Mouse (Mus musculus) intestine, embryonic 14.5 days (tissue): Measurements from ENCODE around the gene Ice2. TPM values are rescaled to one million over a fixed set of nuclear protein-coding genes. Genes with fewer than 3 reads are reported as not detected.

ENCODE experiments used
- ATAC-seq: fragments of 200-750 bp; cut with Nextera tagmentation; replicated peaks from 2 replicates; pipeline ENCODE4 v1.8.0; 2017; ENCODE audit warnings: low read depth, moderate number of reproducible peaks, moderate TSS enrichment, moderate library complexity; ENCODE audit not compliant: low FRiP score, low TSS enrichment
- DNase-seq: peaks from one replicate; pipeline ENCODE4 v3.0.0-alpha.2; 2018; ENCODE audit warnings: low spot score
- H3K27ac ChIP-seq: fragments of 300-500 bp; sonication (generic); 2 replicates; pipeline ENCODE4 v1.5.1; 2014; ENCODE audit warnings: low read depth, mild to moderate bottlenecking, control low read depth
- H3K27me3 ChIP-seq: fragments of 300-500 bp; sonication (generic); replicated peaks from 2 replicates; pipeline ENCODE4 v1.6.1; 2014; ENCODE audit warnings: low read length, control low read depth; ENCODE audit not compliant: control insufficient read depth, insufficient read depth
- H3K36me3 ChIP-seq: fragments of 300-500 bp; sonication (generic); 2 replicates; pipeline ENCODE4 v1.6.1; 2014; ENCODE audit warnings: low read length, control low read depth; ENCODE audit not compliant: control insufficient read depth, insufficient read depth
- H3K4me1 ChIP-seq: fragments of 300-500 bp; sonication (generic); replicated peaks from 2 replicates; pipeline ENCODE4 v1.6.1; 2014; ENCODE audit warnings: low read length, control low read depth, mixed read lengths; ENCODE audit not compliant: control insufficient read depth, insufficient read depth
- H3K4me2 ChIP-seq: fragments of 300-500 bp; sonication (generic); 2 replicates; pipeline ENCODE4 v1.6.1; 2014; ENCODE audit warnings: low read length
- H3K4me3 ChIP-seq: fragments of 300-500 bp; sonication (generic); 2 replicates; pipeline ENCODE4 v1.5.1; 2014; ENCODE audit warnings: low read depth, low read length, control low read depth, mixed read lengths
- H3K9ac ChIP-seq: fragments of 300-500 bp; sonication (generic); 2 replicates; pipeline ENCODE4 v1.6.1; 2014; ENCODE audit warnings: mild to moderate bottlenecking, low read length
- H3K9me3 ChIP-seq: fragments of 300-500 bp; sonication (generic); 2 replicates; pipeline ENCODE4 v1.6.1; 2016; ENCODE audit warnings: low read length, control low read depth; ENCODE audit not compliant: control insufficient read depth
- WGBS: fragments of 180-500 bp; shearing (Covaris S2); extraction: QIAGEN DNeasy Blood & Tissue Kit; methylation state at CpG from one replicate; pipeline ENCODE4 v1.1.7; 2014; 5-methylcytosine and 5-hydroxymethylcytosine counted together
- polyA plus RNA-seq: library from polyadenylated mRNA; unstranded; fragments of >200 nt; fragmentation: Nextera tagmentation; extraction: Ambion mirVana; gene quantifications from 2 replicates; pipeline ENCODE4 v1.2.1, GENCODE M21; 2014

The Ice2 gene
- polyA plus RNA-seq, 1 experiment from 2014 or later = 17.4 TPM

DNA sequence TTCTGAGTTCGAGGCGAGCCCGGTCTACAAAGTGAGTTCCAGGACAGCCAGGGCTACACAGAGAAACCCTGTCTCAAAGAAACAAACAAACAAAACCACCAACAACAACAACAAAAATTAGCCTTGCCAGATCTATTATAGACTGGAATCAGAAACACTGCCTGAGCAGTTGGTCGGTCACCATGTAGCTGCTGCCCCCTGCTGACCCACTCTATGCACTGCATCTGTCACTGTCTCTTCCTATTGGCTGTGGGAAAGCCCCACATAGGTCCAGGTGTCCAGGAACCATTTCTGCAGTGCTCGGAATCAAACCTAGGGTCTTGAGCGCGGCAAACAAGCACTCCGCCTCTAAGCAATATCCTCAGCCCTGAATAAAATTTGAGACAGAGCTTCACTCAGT is 29.6 kb upstream of the Ice2 start:
- H3K4me2 ChIP-seq = no peak overlapping the region
- H3K9me3 ChIP-seq = no peaks in the 10 kb centered on the region
- 0 out of 2 replicates have a peak, but pooled peaks cover 2% of the 10 kb centered on the region for H3K36me3 ChIP-seq
- ATAC-seq = no peak
- no peaks in the 10 kb centered on the region for H3K4me1 ChIP-seq
- no peaks in the 10 kb centered on the region for H3K27me3 ChIP-seq
- peak; percentile 78 for DNase-seq
- 79% methylated on average over 8 of the region's 8 CpGs for WGBS
- no peak overlapping the region for H3K9ac ChIP-seq
- H3K4me3 ChIP-seq = no peak overlapping the region
- H3K27ac ChIP-seq = no peak overlapping the region

DNA sequence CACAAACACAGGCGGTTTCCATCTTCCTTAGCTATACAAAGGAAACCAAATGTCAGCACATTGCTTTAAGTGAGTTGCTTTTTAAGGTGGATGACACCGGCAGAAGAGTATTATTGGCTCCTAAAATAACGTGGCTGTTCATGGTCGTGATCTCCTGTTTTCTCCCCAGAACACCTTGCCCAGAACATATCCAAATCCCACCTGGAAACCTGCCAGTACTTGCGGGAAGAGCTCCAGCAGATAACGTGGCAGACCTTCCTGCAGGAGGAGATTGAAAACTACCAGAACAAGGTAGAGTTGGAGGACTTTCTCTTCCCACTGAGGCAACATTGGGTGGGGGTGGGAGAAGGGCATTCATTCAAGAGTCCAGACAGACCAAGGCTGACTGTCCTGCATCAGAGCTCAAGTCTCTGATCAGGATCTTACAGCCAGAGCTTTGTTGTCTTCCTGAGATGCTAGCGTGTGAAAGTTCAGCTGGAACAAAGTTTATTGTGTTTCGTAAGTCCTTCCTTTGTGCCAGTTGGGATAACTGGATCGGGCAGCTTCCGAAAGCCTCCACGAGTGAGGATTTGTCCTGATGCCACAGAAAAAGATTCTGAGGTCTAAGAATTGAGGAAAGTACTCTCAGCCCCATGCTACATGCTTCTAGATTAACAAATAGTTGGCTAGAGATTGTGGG is 26.5 kb upstream of the Ice2 start:
- DNase-seq = peak; percentile 46
- Histone ChIP-seq H3K36me3 (no peaks in the 10 kb centered on the region), H3K27me3 (no peaks in the 10 kb centered on the region), H3K4me2 (no peak overlapping the region), H3K4me3 (no peak overlapping the region), H3K27ac (no peak overlapping the region), H3K9ac (no peak overlapping the region), H3K9me3 (no peaks in the 10 kb centered on the region), H3K4me1 (no peaks in the 10 kb centered on the region)
- no peak for ATAC-seq
- 70% methylated on average over 11 of the region's 11 CpGs for WGBS

DNA sequence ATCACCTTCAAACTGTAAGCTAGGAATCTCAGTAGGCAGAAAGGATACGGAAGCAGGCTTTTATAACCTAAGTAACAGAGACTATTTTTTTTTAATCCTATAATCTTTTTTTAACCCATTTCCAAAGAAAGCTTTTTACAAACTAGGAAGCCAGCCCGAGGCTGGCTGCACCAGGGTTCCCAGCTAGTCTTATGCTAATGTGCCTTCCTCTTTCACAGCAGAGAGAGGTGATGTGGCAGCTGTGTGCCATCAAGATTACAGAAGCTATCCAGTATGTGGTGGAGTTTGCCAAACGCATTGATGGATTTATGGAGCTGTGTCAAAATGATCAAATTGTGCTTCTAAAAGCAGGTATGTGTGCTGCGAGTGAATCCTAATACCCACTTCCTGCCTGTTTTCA is 24.8 kb upstream of the Ice2 start:
- DNase-seq = peak; percentile 29
- 0 out of 2 replicates have a peak, but pooled peaks cover 4% of the 10 kb centered on the region for H3K36me3 ChIP-seq
- H3K27me3 ChIP-seq = no peaks in the 10 kb centered on the region
- H3K4me3 ChIP-seq = no peak overlapping the region
- H3K9me3 ChIP-seq = no peaks in the 10 kb centered on the region
- no peak for ATAC-seq
- H3K27ac ChIP-seq = no peak overlapping the region
- no peak overlapping the region for H3K9ac ChIP-seq
- H3K4me1 ChIP-seq = no peaks in the 10 kb centered on the region
- 50% methylated on average over 4 of the region's 4 CpGs for WGBS
- no peak overlapping the region for H3K4me2 ChIP-seq

DNA sequence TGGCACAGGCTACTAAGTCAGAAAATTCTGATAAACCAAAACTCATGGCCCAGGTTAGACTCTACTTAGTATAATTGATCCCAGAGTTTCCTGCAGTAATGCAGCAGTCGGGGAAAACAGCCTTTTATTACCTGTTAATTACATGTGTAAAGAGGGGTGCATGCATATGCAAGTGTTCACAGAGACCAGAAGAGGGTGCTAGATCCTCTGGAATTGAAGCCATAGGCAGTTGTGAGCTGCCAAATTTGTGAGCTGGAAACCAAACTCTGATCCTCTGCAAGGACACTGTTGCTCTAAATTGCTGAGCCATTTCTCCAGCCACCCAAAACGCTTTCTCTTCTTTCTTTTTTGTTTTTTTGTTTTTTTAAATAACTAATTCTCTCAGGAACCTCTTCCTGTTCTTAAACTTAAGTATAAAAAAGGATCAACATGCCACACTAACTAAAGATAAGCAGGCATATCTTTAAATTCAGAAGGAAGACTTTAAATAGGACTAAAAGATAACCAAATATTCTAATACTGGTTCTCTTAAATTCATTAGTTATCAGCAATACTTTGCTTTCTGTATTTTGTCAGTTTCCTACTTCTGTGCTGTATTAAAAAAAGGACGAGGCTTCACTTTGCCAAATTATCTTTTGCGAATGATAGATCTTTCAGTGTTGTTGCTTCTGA is 20.6 kb upstream of the Ice2 start:
- Histone ChIP-seq H3K4me1 (no peaks in the 10 kb centered on the region), H3K27me3 (no peaks in the 10 kb centered on the region), H3K9me3 (no peaks in the 10 kb centered on the region), H3K9ac (no peak overlapping the region), H3K27ac (no peak overlapping the region), H3K4me2 (no peak overlapping the region), H3K36me3 (0 out of 2 replicates have a peak, but pooled peaks cover 9% of the 10 kb centered on the region), H3K4me3 (no peak overlapping the region)
- ATAC-seq (no peak), DNase-seq (no peak)
- whole genome bisulfite sequencing = 82% methylated on average over 4 of the region's 4 CpGs

DNA sequence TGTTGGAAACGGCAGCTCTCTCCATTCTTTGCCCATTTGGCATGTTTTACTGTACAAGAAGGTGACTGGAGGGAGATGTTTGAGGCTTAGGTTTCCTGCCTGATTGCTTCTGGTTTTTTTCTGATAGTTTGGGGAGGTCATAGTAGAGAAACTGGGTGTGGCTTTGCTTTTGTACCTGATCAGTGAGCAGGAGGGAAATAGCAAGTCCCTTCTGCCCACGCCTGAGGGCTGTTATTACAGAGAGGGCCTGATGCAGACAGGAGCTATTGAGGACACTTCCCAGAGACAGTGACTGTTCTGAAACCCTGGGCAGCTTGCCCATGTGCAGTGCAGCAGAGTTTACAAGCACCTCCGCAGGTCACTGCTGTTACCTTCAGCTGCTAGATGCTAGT is 20.1 kb upstream of the Ice2 start:
- Histone ChIP-seq H3K9me3 (no peaks in the 10 kb centered on the region), H3K27ac (no peak overlapping the region), H3K9ac (no peak overlapping the region), H3K4me3 (no peak overlapping the region), H3K36me3 (0 out of 2 replicates have a peak, but pooled peaks cover 9% of the 10 kb centered on the region), H3K27me3 (no peaks in the 10 kb centered on the region), H3K4me1 (no peaks in the 10 kb centered on the region), H3K4me2 (no peak overlapping the region)
- 75% methylated on average over 3 of the region's 3 CpGs for WGBS
- ATAC-seq (no peak), DNase-seq (no peak)

DNA sequence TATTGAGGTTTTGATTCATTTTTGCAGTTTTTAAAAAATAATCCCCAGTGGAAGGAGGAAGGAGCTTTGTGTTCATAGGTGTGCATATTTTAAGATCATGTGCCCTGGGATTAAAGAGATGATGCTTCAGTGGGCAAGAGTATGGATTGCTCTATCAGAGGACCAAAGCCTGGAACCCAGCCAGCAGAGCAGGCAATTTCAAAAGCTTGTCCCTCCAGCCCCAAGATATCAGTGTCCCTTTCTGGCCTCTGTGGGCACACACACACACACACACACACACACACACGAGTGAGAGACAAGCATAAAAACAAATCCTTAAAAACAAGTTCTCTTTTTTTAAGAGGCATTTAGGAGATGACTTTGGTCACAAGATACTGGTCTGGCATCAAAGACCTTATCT is 17.2 kb upstream of the Ice2 start:
- Histone ChIP-seq H3K36me3 (0 out of 2 replicates have a peak, but pooled peaks cover 9% of the 10 kb centered on the region), H3K27ac (no peak overlapping the region), H3K4me3 (no peak overlapping the region), H3K27me3 (no peaks in the 10 kb centered on the region), H3K9ac (no peak overlapping the region), H3K4me2 (no peak overlapping the region), H3K9me3 (no peaks in the 10 kb centered on the region), H3K4me1 (no peaks in the 10 kb centered on the region)
- no peak for DNase-seq
- WGBS = 73% methylated on average over 1 of the region's 1 CpGs
- no peak for ATAC-seq

DNA sequence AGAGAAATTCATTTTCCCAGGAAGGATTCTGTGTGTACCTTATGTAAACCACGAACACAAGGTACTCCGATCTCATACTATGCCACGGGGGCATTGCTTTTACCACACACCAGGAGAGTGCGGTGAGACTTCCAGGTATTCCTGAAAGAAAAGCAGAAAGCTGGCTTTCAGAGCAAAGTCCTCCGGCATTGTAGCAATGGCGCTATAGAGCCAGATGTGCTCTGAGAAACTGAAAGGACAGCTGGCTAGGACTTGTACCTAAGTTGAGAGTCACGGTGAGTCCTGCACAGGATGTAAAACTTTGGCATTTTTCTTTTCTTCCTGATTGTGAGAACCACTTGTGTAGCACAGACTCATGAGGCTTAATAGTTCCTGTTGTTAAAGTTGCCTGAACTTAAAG is 16.0 kb upstream of the Ice2 start:
- no peak overlapping the region for H3K9ac ChIP-seq
- H3K27me3 ChIP-seq = no peaks in the 10 kb centered on the region
- H3K4me1 ChIP-seq = no peaks in the 10 kb centered on the region
- ATAC-seq (no peak), DNase-seq (no peak)
- no peaks in the 10 kb centered on the region for H3K9me3 ChIP-seq
- H3K4me3 ChIP-seq = no peak overlapping the region
- WGBS = 59% methylated on average over 7 of the region's 7 CpGs
- no peak overlapping the region for H3K4me2 ChIP-seq
- H3K27ac ChIP-seq = no peak overlapping the region
- H3K36me3 ChIP-seq = 0 out of 2 replicates have a peak, but pooled peaks cover 8% of the 10 kb centered on the region

DNA sequence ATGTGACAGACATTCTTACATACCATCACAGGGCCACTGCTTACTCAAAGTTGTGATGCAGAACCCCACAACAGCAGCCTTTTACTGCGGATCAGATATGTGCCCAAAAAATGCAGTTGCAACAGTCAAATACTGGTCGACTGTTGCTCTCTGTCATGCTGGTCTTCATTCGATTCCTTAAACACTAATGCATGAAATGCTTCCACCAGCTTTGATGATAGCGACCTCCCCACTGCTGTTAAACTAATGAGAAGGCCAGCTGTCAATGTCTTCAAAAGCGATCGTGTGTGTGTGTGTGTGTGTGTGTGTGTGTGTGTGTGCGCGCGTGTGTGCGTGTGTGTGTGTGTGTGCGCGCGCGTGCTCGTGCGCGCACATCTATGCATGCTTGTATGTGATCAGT is 13.2 kb upstream of the Ice2 start:
- Histone ChIP-seq H3K4me3 (no peak overlapping the region), H3K9ac (no peak overlapping the region), H3K9me3 (no peaks in the 10 kb centered on the region), H3K4me1 (no peaks in the 10 kb centered on the region), H3K27me3 (no peaks in the 10 kb centered on the region), H3K36me3 (no peaks in the 10 kb centered on the region), H3K4me2 (no peak overlapping the region), H3K27ac (no peak overlapping the region)
- DNase-seq = no peak
- ATAC-seq = no peak
- WGBS = 90% methylated on average over 17 of the region's 17 CpGs

DNA sequence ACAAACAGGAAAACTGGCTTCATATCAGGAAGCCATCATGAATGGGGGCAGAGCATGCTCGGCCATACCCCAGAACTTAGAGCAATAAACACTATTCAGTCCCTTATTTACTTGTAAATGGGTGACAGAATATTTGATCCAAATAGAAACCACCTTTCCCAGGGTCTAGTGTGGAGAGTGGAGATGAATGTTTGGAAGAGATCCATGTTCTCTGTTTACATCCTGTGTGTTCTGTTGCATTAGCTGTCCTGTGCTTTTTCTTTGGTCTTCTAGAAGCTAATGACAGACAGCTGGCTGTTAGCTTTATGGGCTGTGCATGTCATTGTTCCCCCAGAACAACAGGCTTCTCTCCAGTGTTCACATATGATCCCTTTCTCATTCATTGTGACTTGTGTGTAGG is 12.8 kb upstream of the Ice2 start:
- Histone ChIP-seq H3K27ac (no peak overlapping the region), H3K36me3 (no peaks in the 10 kb centered on the region), H3K27me3 (no peaks in the 10 kb centered on the region), H3K9me3 (no peaks in the 10 kb centered on the region), H3K4me1 (no peaks in the 10 kb centered on the region), H3K4me3 (no peak overlapping the region), H3K9ac (no peak overlapping the region), H3K4me2 (no peak overlapping the region)
- whole genome bisulfite sequencing = 48% methylated on average over 1 of the region's 1 CpGs
- ATAC-seq = no peak
- no peak for DNase-seq
